Mouse (Mus musculus): ENCODE data around the gene Timp2. TPM values are rescaled to one million over a fixed set of nuclear protein-coding genes. Genes with fewer than 3 reads are reported as not detected.

The Timp2 gene
- polyA plus RNA-seq, 1 experiment from 2014 or later: 57.5 TPM

DNA sequence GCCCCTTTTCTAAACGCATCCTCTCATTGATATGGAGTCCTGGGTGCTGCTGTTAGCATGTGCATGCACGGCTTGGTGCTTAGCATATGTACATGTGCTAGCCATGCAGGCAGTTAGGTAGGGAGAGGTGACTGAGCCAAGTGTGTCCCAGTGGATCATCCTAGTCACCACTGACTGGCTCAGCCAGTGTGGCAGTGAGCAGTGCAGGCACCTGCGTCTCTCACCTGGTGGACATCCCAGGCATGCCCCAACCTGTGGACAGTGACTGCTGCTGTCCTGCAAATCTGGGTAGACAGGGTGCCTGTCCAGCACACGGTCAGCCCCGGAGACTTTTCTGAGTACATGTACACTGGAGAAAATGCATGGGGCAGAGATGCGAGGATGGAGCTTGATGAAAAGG, 27.0 kb downstream of the Timp2 start:
- peaks cover 38% of the 10 kb centered on the region for H3K4me1 ChIP-seq (replicated peaks)
- peak overlapping the region; percentile 87; the same call in 1 of the 2 replicates for H3K27ac ChIP-seq (replicated peaks)
- peaks cover 13% of the 10 kb centered on the region; the same call in 1 of the 2 replicates for H3K36me3 ChIP-seq
- no peak overlapping the region for H3K9ac ChIP-seq
- H3K9me3 ChIP-seq: no peaks in the 10 kb centered on the region
- no peak for ATAC-seq (ENCODE audit: low read depth)
- no peaks in the 10 kb centered on the region for H3K27me3 ChIP-seq
- WGBS: 96% methylated on average over 6 of the region's 6 CpGs
- H3K4me3 ChIP-seq: no peak overlapping the region
- H3K4me2 ChIP-seq: no peak overlapping the region

GRCm38 (mm10) chr11:118326991-118327971, 28.3 kb downstream of the Timp2 start:
- Histone ChIP-seq H3K9ac (peak overlapping the region; percentile 14; the same call in 1 of the 2 replicates), H3K27ac (replicated peaks) (peak overlapping the region; percentile 87)

GRCm38 (mm10) chr11:118326491-118326890, 29.0 kb downstream of the Timp2 start:
- no peak overlapping the region for H3K4me3 ChIP-seq
- H3K9me3 ChIP-seq: no peaks in the 10 kb centered on the region
- no peak overlapping the region for H3K4me2 ChIP-seq
- H3K27ac ChIP-seq (replicated peaks): peak overlapping the region; percentile 87
- no peaks in the 10 kb centered on the region for H3K36me3 ChIP-seq
- peaks cover 50% of the 10 kb centered on the region for H3K4me1 ChIP-seq (replicated peaks)
- H3K9ac ChIP-seq: no peak overlapping the region
- ATAC-seq (ENCODE audit: low read depth): no peak
- no peaks in the 10 kb centered on the region for H3K27me3 ChIP-seq
- 94% methylated on average over 4 of the region's 4 CpGs for WGBS

More at GRCm38 (mm10) chr11:118326991-118327971, 28.3 kb downstream of the Timp2 start:
- H3K4me2 ChIP-seq: 0 out of 2 replicates have a peak overlapping the region, but pooled peaks have one; percentile 14
- no peak overlapping the region for H3K4me3 ChIP-seq
- peaks cover under 1% of the 10 kb centered on the region; the same call in 1 of the 2 replicates for H3K36me3 ChIP-seq
- H3K27me3 ChIP-seq: no peaks in the 10 kb centered on the region
- peaks cover 43% of the 10 kb centered on the region for H3K4me1 ChIP-seq (replicated peaks)
- no peaks in the 10 kb centered on the region for H3K9me3 ChIP-seq
- peak; percentile 85 for ATAC-seq (ENCODE audit: low read depth)
- 61% methylated on average over 24 of the region's 24 CpGs for whole genome bisulfite sequencing

GRCm38 (mm10) chr11:118324541-118324940, 31.0 kb downstream of the Timp2 start:
- no peak overlapping the region for H3K4me2 ChIP-seq
- H3K9me3 ChIP-seq: no peaks in the 10 kb centered on the region
- no peaks in the 10 kb centered on the region for H3K27me3 ChIP-seq
- no peak for ATAC-seq (ENCODE audit: low read depth)
- H3K4me1 ChIP-seq (replicated peaks): peaks cover 57% of the 10 kb centered on the region
- H3K9ac ChIP-seq: no peak overlapping the region
- H3K4me3 ChIP-seq: no peak overlapping the region
- no peak overlapping the region for H3K27ac ChIP-seq (replicated peaks)
- WGBS: 67% methylated on average over 5 of the region's 5 CpGs
- peaks cover 7% of the 10 kb centered on the region; the same call in 1 of the 2 replicates for H3K36me3 ChIP-seq

DNA sequence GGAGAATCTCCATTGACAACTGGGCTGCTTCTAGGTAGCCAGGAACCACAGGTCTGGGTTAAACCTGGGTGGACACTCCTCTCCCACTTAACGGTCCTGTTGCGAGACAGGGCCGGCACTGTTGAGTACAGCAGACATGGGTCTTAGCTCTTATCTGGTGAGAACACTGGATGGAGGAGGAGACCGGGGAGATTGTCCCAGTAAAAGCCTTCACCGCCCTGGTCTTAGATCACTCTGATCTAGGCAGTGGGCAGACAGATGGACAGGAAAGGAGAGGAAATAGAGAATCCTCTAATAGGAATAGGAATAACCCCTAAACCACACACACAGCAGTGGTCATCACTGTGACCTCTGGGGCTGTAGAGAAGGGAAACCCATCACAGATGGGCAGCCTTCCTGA, 31.6 kb downstream of the Timp2 start:
- ATAC-seq (ENCODE audit: low read depth): no peak
- no peak overlapping the region for H3K4me3 ChIP-seq
- H3K27ac ChIP-seq (replicated peaks): no peak overlapping the region
- WGBS: 85% methylated on average over 5 of the region's 5 CpGs
- peaks cover 12% of the 10 kb centered on the region for H3K36me3 ChIP-seq
- H3K27me3 ChIP-seq: no peaks in the 10 kb centered on the region
- peaks cover 57% of the 10 kb centered on the region for H3K4me1 ChIP-seq (replicated peaks)
- no peak overlapping the region for H3K4me2 ChIP-seq
- no peak overlapping the region for H3K9ac ChIP-seq
- H3K9me3 ChIP-seq: no peaks in the 10 kb centered on the region

DNA sequence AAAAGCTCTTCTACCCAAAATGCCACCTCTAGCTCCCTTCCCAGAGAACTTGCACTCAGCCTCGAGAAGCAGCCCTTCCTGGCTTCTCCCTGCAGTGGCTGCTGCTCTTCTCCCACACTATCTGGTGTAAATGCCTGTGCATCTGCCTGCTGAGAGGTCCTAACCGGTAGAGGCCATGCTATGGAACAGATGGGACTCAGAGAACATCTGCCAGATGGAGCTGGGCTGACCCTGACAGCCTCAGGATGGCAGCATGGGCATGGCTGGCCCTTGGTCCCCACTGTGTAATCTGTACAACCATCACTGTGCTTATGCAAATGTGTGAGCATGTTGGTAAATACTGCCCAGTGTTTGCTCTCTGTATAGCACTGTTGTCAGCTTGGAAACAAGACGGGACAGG, 32.9 kb downstream of the Timp2 start:
- no peaks in the 10 kb centered on the region for H3K27me3 ChIP-seq
- WGBS: 50% methylated on average over 3 of the region's 3 CpGs
- no peak for ATAC-seq (ENCODE audit: low read depth)
- peaks cover 22% of the 10 kb centered on the region for H3K36me3 ChIP-seq
- no peak overlapping the region for H3K9ac ChIP-seq
- no peak overlapping the region for H3K27ac ChIP-seq (replicated peaks)
- peaks cover 44% of the 10 kb centered on the region for H3K4me1 ChIP-seq (replicated peaks)
- no peaks in the 10 kb centered on the region for H3K9me3 ChIP-seq
- H3K4me2 ChIP-seq: no peak overlapping the region
- no peak overlapping the region for H3K4me3 ChIP-seq

- H3K9ac ChIP-seq: no peak overlapping the region
- H3K27me3 ChIP-seq: no peaks in the 10 kb centered on the region
- no peak overlapping the region for H3K4me3 ChIP-seq
- WGBS: 80% methylated on average over 4 of the region's 4 CpGs
- no peak for ATAC-seq (ENCODE audit: low read depth)
- H3K4me1 ChIP-seq (replicated peaks): peaks cover 37% of the 10 kb centered on the region
- H3K9me3 ChIP-seq: no peaks in the 10 kb centered on the region
- peaks cover 22% of the 10 kb centered on the region for H3K36me3 ChIP-seq
- 0 out of 2 replicates have a peak overlapping the region, but pooled peaks have one; percentile 18 for H3K27ac ChIP-seq (replicated peaks)
- H3K4me2 ChIP-seq: no peak overlapping the region
Observed at GRCm38 (mm10) chr11:118321971-118322370, 33.6 kb downstream of the Timp2 start.

GRCm38 (mm10) chr11:118321500-118321899, 34.0 kb downstream of the Timp2 start:
- H3K27ac ChIP-seq (replicated peaks): 0 out of 2 replicates have a peak overlapping the region, but pooled peaks have one; percentile 18
- H3K4me2 ChIP-seq: no peak overlapping the region
- WGBS: 59% methylated on average over 7 of the region's 7 CpGs
- H3K27me3 ChIP-seq: no peaks in the 10 kb centered on the region
- H3K9ac ChIP-seq: no peak overlapping the region
- no peak for ATAC-seq (ENCODE audit: low read depth)
- no peak overlapping the region for H3K4me3 ChIP-seq
- H3K36me3 ChIP-seq: peaks cover 22% of the 10 kb centered on the region
- peaks cover 33% of the 10 kb centered on the region for H3K4me1 ChIP-seq (replicated peaks)
- H3K9me3 ChIP-seq: no peaks in the 10 kb centered on the region

DNA sequence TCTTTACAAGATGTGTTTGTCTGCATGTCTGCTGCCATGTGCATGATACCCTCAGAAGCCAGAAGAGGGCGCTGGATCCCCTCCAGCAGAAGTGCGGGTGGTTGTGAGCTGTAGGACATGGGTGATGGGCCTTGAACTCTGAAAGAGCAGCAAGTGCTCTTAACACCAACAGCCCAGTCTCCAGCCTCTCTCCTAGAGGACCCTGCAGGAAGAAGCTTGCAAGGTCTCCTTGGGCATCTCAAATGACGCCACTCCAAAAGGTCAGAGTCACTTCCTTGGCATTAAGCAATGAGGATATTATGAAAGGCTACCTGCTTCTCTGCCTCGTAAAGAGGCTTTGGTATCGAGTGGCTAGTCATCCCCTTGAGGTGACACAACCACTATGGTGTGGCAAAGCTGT, 36.9 kb downstream of the Timp2 start:
- no peak for ATAC-seq (ENCODE audit: low read depth)
- Histone ChIP-seq H3K27me3 (no peaks in the 10 kb centered on the region), H3K36me3 (peaks cover 31% of the 10 kb centered on the region), H3K9ac (no peak overlapping the region), H3K27ac (replicated peaks) (no peak overlapping the region), H3K4me3 (no peak overlapping the region), H3K9me3 (no peaks in the 10 kb centered on the region), H3K4me2 (no peak overlapping the region), H3K4me1 (replicated peaks) (peaks cover 20% of the 10 kb centered on the region)
- 68% methylated on average over 5 of the region's 5 CpGs for WGBS

- H3K9ac ChIP-seq: no peak overlapping the region
- H3K27me3 ChIP-seq: no peaks in the 10 kb centered on the region
- no peak overlapping the region for H3K4me3 ChIP-seq
- H3K9me3 ChIP-seq: no peaks in the 10 kb centered on the region
- H3K4me1 ChIP-seq (replicated peaks): peaks cover 13% of the 10 kb centered on the region
- H3K36me3 ChIP-seq: peaks cover 31% of the 10 kb centered on the region
- no peak overlapping the region for H3K27ac ChIP-seq (replicated peaks)
- ATAC-seq (ENCODE audit: low read depth): no peak
- no peak overlapping the region for H3K4me2 ChIP-seq
- WGBS: 26% methylated on average over 7 of the region's 7 CpGs
Observed at GRCm38 (mm10) chr11:118317129-118317528, 38.4 kb downstream of the Timp2 start.

GRCm38 (mm10) chr11:118316231-118316806, 39.2 kb downstream of the Timp2 start:
- no peak overlapping the region for H3K9ac ChIP-seq
- H3K9me3 ChIP-seq: no peaks in the 10 kb centered on the region
- H3K4me1 ChIP-seq (replicated peaks): peaks cover 5% of the 10 kb centered on the region
- 87% methylated on average over 8 of the region's 8 CpGs for WGBS
- no peak overlapping the region for H3K27ac ChIP-seq (replicated peaks)
- peaks cover 37% of the 10 kb centered on the region for H3K36me3 ChIP-seq
- no peaks in the 10 kb centered on the region for H3K27me3 ChIP-seq
- ATAC-seq (ENCODE audit: low read depth): no peak
- H3K4me3 ChIP-seq: no peak overlapping the region
- no peak overlapping the region for H3K4me2 ChIP-seq

DNA sequence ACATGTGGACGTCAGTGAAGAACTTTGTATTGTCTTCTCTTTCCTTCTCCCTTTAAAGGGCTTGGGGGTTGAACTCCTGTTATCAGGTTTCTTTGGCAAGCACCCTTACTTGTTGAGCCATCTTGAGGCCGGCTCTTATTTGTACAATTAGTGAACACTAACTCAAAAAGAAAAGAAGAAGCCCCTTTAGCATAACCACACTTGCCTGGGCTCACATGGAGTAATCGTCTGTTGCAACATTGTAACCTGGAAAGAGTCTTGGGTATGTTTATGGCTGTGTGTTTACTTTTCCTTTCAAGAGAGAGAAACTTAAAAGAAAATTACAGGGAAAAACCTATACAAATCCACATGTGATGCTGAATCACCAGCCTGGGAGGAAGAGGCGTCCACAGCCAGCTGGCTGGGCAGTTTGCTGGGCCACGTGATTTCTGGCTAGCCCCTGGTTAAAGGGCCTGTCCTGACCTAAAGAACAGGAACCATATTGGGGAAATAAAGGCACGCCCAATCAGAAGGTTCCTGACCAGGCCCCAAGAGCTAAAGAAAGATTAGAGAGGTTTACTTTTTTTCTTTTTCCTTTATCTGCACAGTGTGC, 43.3 kb downstream of the Timp2 start:
- Histone ChIP-seq H3K4me3 (no peak overlapping the region), H3K9me3 (no peaks in the 10 kb centered on the region; the same call in none of the 2 replicates), H3K9ac (no peak overlapping the region), H3K27me3 (no peaks in the 10 kb centered on the region), H3K36me3 (peaks cover 48% of the 10 kb centered on the region), H3K4me1 (replicated peaks) (no peaks in the 10 kb centered on the region), H3K27ac (replicated peaks) (no peak overlapping the region), H3K4me2 (no peak overlapping the region)
- 83% methylated on average over 6 of the region's 6 CpGs for WGBS
- ATAC-seq (ENCODE audit: low read depth): no peak

Data from neural tube, embryonic 13.5 days (tissue).